Mouse (Mus musculus): ENCODE measurements at regions not wholly inside any gene's neighbourhood (a gene's known extent, or its start where the extent isn't known, plus 50 kb on each side); places are given as distances from the start of the nearest gene placed in this dataset.

DNA sequence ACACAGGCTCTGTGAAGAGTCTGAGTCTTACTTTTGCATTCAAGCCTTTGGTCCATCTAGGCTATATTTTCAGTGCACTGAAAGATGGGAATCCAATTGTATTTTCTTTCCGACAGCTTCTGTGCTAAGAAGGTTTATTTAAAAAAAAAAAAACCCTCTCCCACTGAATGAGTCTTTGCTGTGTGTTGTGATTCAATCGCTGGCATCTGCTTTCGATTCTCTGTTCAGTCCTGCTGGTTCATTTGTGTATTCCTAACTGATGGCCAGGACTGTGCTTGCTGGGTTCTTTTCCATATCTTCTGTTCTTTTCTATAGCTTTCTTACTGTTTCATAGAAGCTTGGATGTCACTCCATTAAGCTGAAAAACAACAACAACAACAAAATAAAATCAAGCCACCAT lies 132.9 kb downstream of the Tex36 start:
- DNase-seq (ENCODE audit: low spot score in 2 of 2), result no peak

DNA sequence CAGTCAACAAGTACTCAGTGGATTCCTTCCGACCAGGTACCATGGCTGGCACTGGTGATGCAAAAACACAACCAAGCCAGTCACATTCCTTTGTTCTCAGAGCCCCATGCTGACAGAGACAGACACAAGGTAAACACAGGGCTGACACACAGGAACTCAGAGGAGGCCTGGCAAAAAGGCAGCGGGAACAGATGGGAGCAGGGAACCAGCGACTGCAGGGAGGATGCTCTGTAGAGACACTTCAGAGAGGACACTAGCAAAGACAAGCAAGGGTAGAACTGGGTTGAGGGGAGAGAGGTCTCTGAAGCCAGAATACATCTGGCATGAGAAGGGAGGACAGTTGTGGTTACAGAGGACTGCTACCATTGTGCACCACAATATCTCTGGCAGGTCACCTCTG lies 133.6 kb downstream of the Tex36 start:
- no peak for DNase-seq (ENCODE audit: low spot score in 2 of 2)

DNA sequence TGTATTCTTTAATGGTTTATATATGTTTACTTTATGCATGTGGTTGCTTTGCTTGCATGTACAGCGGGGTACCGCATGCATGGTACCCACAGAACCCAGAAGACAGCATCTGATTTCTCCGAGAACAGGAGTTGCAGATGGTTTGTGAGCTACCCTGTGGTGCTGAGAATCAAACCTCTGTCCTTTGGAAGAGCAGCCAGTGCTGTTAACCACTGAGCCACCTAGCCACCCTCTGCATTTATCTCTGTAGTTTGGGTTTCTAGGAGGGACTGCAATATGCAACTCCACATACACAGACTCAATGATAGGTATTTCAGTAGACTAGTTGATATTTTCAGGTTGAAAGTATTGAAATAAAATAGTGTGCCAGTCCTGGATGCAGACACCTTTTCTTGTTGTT lies 134.4 kb downstream of the Tex36 start:
- no peak for DNase-seq (ENCODE audit: low spot score in 2 of 2)

DNA sequence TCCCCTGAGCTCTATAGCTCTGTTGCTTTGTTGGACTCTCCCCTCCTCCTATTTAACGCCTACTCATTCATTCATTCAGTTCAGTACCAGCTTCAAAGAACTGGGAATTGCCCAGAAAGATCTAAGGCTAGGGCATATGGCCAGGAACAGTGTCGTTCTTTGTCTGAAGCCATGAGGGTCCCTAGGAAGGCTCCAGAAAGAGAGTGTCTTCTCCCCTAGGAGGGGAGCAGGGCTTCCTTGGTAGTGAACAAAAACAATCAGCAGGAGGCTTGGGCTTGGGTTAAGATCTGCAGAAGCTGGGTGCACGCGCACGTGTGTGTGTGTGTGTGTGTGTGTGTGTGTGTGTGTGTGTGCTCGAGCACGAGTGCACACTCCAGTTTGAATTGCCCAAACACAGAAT lies 142.7 kb downstream of the Tex36 start:
- DNase-seq (ENCODE audit: low spot score in 2 of 2), result no peak

DNA sequence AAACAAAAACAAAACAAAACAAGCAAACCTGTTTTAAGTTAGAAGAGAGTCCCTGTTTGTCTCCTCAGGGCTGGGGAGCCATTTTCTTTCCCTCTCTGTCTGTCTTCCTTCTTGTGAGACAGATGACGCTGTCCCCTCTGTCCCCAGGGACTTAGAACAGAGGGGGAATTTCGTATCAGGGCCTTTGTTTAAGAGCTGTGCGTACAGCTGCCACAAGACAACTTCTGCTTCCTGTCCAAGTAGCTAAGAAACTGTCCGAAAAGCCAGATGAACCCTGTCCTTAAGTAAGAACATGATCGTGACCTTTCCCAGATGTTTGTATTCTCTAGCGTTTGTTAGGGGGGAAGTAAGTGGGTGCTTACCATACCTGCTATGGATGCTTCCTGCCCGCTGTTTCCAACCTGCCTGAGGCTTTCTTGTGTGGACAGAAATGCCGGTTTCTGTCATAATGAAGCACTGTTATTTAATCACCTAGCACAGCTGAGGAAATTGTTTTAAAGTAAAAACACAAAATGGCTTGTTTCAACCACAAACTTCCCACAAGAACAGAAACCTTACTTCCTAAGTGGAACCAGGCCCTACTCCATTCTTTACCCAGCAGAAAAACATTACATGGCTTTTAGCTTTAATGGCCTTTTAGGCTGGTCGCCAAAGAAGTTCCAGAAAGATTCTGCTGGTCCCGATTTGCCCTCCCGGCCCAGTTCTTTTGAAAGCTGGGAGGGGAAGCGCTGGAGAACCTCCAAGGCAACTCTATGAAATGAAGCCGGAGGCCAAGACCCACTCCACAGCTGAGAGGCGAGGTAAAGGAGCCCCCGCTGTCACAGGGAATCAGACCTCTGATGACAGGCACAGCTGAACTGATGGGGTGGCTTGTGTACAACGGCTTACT lies 144.3 kb downstream of the Tex36 start:
- DNase-seq (ENCODE audit: low spot score in 2 of 2), result no peak

DNA sequence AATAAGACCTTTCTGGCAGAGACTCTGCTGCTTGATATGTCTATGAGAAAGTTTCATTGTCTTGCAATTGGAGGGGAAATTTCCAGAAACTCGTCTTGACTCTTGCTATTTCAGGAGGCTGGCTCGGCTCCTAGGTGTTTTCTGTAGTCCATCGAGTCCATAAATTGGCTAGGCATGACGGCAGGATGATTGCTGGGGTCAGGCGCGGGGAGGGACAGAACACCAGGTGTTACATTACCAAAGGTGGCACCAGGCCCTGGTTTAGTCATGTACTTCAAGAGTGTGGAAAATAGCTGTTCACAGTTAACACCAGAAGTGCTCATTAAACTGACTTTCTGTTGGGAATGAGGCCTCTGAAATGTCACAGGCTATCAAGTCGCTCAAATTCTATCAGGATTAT lies 151.7 kb downstream of the Tex36 start:
- DNase-seq (ENCODE audit: low spot score in 2 of 2), result no peak

DNA sequence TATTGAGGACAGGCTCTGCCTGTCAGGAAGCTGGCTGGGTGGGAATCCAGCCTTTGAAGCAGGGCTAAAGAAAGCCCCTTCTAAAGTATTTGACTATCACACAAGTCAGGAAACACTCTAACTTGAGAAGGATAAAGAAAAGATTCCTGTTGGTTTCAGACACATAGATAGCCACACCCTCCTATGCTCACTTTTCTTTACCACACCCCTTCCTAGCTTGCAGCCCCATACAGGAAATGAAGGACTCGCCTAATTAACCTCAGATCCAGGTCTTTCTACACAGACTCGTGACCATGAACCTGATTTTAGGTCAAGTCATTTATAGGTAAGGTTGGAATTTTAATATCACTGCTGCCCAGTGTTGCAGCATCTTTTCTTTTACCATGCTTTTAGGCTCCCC lies 154.9 kb downstream of the Tex36 start:
- DNase-seq (ENCODE audit: low spot score in 2 of 2), result no peak

DNA sequence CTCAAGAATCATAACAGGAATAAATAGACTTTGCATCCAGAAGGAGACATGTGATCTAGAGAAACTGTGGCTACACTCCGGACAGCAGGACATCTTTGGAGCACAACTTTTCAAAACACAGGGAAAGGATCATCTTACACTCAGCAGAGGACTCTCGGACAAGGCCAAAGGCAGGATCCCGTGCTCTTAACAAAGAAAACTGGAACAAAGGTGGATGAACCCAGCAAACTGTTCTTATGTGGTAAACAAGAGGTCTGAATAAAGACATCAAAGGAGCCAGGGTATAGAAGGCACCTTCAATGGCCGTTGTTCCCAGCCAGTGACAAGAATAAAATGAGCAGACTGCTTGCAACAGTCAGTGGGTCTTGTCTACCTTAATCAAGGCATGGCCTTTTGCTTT lies 160.3 kb downstream of the Tex36 start:
- no peak for DNase-seq (ENCODE audit: low spot score in 2 of 2)

DNA sequence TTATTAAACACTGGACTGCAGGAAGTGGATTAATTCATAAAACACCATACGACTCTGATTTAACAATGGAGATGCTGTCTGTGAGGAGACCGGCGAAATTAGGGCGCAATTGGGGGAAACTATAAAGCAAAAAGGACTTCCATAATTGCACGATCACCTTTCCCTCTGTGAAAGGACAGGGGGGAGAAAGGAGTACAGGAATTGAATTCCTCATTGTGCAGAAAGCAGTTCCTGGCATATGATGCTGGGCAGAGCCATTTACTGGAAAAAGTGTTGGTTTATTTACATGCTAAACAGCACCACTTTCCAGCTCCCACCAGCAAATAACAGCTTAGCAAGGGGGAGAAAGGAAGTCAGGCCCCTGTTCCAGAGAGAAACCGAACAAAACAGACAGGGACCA lies 160.8 kb downstream of the Tex36 start:
- DNase-seq (ENCODE audit: low spot score in 2 of 2), result no peak

DNA sequence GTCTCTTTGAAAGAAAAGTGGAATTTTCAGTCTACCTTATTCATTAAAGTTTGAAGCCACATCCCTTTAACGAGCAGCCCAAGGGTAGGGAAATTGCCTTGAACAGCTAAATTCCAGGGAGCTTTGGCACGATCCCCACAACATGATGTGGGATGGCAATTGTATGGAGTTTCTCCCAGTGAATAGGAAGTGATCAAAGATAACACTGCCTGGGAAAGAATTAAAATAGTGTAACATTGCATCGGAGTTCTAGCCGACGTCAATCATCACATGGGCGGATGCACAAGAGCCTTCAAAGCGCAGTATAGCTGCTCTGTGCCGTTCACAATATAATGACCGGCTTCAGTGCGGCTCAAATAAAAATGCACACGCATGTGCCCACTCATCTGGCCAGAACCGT lies 161.2 kb downstream of the Tex36 start:
- DNase-seq (ENCODE audit: low spot score in 2 of 2), result no peak

DNA sequence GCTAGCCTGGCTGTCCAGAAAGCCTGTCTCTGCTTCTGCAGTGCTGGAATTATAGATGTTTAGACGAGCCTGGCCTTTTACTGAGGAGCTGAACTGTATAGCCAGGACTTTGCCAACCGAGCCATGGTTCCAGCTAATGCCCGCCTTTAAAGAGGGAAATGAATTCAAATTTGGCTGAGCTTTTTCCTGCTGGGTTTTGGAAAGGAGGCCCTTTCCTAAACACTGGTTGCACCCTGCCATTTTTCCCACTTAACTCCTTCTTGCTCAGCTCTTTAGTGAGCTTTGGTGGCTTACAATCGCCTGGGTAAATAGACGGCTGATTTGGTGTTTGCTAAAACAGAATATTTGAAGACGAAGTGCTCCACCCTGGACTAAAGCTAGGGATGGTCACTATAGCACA lies 161.9 kb downstream of the Tex36 start:
- DNase-seq (ENCODE audit: low spot score in 2 of 2), result no peak

DNA sequence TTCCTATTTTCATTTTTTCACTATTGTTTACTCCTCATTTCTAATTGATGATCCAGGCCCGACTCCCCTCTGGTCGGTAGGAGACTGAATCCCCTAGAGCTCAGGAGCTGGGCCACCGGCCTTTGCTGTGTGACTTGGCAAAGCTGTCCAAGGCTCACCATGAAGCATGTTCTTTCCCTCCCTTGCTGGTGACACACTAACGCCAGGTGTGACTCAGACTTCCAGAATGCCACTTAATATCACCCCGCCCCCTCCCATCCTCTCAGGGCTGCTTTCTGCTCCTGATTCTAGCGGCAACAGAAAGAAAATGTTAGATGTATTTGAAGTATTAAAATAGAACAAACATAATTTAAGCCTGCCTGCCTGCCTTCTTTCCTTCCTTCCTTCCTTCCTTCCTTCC lies 163.3 kb downstream of the Tex36 start:
- no peak for DNase-seq (ENCODE audit: low spot score in 2 of 2)

DNA sequence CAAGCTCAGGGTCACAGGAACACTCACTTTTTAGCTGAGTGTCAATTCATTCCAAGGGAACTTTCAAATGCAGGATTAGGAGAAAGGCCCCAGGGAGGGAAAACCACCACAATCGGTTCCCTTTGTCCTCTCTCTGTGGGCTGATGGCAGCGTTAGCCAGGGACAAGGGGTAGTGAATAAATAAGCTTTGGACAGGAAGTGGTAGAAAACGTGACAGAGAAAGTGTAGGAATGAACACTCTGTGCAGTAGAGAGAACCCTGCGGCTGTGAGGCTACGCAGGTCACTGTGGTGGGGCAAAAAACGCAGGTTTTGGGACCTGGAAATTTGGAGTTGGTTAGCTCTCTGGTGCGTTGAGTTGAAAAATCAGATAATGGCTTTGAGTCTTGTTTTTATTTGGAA lies 164.1 kb downstream of the Tex36 start:
- no peak for DNase-seq (ENCODE audit: low spot score in 2 of 2)

DNA sequence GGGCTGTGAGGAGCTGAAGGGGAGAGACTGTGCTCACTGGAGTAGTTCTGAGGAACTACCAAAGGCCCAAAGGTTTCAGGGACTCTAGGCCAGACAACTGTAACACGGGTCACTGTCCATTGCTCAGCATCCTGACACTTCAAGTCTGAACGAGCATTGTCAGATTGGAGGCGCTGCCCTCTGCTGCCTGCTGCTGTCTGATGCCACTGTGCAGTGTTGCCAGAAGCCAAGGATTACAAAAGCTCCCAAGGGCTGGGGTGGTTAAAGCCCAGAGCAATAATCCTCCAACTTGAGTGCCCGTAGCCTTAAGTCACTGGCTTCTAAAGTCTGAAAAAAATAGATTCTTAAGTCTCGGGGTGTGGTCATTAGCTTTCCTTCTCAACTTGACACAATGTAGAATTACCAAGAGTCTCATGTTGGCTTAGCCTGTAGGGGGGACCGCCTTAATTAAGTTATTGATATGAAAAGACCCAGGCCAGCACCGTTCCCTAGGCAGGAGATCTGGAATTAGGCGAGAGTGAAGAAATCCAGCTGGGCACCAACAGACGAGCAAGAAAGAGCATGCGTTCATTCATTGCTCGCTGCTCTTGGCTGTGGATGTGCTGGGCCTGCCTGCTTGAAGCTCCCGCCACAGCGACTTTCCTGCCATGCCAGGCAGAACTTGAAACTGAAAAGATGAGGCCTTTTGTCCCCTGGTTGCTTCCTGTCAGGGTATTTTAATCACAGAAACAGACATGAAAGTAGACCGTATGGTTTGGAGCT lies 166.2 kb downstream of the Tex36 start:
- no peak for DNase-seq (ENCODE audit: low spot score in 2 of 2)

DNA sequence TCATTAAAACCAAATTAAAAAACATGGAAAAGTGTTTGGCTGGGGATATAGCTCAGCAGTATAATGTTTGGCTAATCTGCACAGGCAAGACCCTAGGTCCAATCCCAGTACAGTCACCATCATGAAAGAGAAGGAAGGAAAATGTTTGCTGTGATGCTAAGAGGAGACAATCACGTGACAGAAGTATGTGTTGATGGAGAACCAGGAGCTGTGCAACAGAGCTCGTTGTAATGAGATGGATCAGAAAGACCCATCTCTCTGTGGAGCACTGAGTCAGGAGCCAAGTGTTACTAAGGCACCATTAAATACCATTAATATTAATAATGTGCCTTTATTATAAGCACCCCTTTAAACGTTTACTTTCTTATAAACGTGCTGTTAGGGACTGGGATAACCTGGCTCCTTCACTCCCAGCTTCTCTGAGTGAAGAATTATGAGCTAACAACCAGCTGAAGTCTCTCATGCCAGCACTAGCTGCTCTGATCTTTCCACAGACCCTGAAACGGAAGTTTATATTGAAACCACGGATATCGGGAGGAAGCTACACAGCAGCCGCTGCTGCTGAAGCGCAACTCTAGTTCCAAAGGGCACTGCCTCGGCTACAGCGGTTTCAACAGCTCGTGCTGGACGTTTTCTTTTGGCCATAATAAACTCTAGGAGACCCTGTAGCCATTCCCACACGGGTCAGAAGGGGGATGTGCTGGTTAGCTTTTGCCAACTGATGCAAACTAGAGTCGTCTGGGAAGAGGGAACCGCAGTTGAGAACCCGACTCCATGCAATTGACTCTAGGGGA lies 167.7 kb downstream of the Tex36 start:
- no peak for DNase-seq (ENCODE audit: low spot score in 2 of 2)

DNA sequence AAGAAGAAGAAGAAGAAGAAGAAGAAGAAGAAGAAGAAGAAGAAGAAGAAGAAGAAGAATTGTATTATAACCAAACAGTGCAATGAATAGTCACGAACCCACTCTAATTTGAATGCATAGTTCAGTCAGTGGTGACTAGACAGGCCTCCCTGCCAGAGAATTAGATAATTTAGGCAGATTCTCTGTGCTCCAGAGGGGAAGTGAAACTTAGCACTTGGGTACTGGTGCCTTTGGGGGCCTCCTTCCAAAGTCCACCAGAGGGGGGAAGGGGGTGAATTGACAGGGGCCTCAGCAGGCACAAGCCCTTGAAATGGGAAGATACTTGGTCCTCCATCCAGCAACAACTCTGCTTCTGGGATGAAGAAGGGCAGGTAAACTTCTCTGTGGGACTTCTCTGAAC lies 169.6 kb downstream of the Tex36 start:
- no peak for DNase-seq (ENCODE audit: low spot score in 2 of 2)

DNA sequence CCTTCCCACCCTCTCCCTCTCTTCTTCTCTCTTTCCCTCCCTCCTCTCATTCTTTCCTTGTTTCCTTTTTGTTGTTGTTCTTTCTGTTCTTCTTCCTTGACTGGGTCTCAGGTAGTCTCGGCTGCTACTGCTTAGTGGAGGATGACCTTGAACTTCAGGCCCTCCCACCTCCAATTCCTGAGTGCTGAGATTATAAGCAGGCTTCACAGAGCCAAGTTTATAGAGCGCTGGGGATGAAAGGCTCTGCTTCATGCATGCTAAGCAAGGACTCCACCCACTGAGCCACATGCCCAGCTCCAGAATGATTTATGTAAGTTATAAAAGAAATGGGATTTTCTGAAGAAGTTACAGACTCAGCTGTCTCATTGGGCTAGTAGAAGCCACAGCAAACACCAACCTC lies 199.9 kb downstream of the Tex36 start:
- DNase-seq (ENCODE audit: low spot score in 2 of 2), result no peak

DNA sequence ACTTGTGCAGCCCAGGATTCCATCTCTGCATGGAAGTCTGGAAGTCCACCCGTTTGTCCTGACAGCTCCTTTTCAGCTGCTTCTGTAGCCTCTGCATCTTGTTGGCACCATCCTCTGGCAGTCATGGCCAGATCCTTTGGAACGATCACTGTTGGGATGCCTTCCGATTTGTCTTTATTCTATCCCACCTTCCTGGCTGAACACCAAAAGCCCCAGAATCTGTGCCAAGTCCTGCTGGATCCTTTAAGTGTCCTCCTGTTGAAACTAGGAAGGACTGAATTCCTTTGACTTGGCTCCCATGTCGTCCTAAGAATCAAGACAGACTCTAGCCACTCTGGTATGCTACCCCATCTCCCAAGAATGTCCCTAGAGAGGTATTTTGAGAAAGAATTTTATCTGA lies 201.3 kb downstream of the Tex36 start:
- no peak for DNase-seq (ENCODE audit: low spot score in 2 of 2)

DNA sequence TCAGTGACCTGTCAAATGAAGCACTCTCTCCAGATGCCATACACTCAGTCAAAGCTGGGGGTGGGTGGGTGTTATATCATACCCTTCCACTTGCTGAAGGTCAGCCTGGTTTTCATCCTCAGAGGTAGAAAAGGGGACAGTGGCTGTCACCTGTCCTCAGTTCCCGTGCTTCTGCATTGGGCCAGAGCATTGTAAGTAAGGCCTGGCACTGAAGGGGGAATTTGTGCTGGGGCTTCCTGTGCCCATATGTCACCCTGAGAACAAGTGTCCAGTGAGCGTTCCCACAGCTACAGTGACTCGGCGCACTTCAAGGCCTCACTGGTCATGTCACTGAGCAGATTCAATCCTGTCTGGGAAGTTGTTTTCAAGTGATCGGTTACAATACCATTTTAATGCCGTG lies 213.2 kb downstream of the Tex36 start:
- no peak for DNase-seq (ENCODE audit: low spot score in 2 of 2)

DNA sequence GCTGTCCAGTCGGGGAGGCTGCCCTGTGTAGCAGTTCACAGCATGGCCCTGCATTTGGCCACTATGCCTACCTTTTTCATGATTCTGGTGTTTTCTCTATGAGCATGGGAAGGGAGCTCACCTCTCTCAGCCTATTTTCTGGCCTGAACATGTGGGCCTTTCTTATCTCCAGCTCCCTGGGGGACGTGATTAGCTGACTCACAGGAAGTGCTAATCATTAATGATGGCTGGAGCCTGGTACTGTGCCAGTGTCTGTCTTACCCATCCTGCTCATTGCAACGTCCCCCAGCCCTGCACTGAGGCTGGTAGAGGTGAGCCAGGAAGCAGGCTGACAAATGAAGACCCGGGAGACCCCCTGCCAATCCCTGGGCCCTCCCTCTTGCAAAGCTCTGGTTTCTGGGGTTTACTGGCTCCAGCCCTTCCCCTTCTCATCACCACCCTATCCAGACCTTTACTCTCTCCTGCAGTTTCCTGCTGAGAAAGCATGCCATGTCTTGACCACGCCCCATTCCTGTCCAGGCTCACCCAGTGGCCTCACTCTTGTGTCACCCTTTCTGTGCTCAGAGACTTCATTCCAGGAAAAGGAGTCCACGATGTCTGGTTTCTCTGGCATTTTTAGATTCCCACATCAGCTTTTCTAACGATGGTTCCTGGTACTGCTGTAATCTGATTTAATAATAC lies 219.8 kb downstream of the Tex36 start:
- DNase-seq (ENCODE audit: low spot score in 2 of 2), result no peak

DNA sequence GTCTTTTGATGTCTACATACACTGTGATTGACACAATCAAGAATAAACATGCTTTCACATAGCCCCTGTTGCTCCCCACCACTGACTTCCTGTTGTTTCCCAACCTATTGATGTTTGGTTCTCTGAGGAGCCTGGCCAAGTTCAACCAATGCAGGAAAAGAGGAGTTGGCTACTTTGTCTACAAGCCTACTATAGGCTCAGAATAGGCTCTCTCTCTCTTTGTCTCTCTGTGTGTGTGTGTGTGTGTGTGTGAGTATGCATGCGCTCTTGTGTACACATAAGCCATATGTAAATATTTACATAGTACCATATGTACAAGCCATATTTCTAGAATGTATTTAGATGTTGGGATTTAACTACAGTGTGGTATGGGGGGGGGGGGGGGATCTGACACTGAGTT lies 222.6 kb downstream of the Tex36 start:
- no peak for DNase-seq (ENCODE audit: low spot score in 2 of 2)
